Mouse (Mus musculus) A20 (cell line): ENCODE measurements around the gene Cfp.
A peak's percentile ranks its signal among the peaks of the same experiment; 100 is the strongest.

ENCODE experiments used
- DNase-seq: peaks from one replicate; pipeline ENCODE4 v3.0.0-alpha.2; 2011; ENCODE audit warnings: low read depth, low spot score

The Cfp gene

GRCm38 (mm10) chrX:20931364-20931763 is at the start of gene Cfp:
Cfp (minus strand) TSS chrX:20931555.
- DNase-seq, result peak; percentile 49

- DNase-seq, result no peak
These were observed 49.5 kb upstream of the Cfp start for GRCm38 (mm10) chrX:20980901-20981300.

GRCm38 (mm10) chrX:20961477-20962378 is 30.4 kb upstream of the Cfp start, which contains the start of gene Uxt:
Uxt (minus strand) TSS chrX:20962017.
- peak; percentile 91 for DNase-seq

GRCm38 (mm10) chrX:20950191-20950880 is 19.0 kb upstream of the Cfp start, which contains the start of gene Elk1:
Elk1 (minus strand) TSS chrX:20950608.
- DNase-seq, result peak; percentile 92

- peak; percentile 31 for DNase-seq
These were observed 14.7 kb upstream of the Cfp start for GRCm38 (mm10) chrX:20946055-20946454.

- DNase-seq, result peak; percentile 73
These were observed 608 bp upstream of the Cfp start for GRCm38 (mm10) chrX:20931963-20932362.

- no peak for DNase-seq
These were observed 1.5 kb downstream of the Cfp start for GRCm38 (mm10) chrX:20929859-20930258.

- DNase-seq, result no peak
These were observed 6.4 kb downstream of the Cfp start for GRCm38 (mm10) chrX:20924976-20925375.

- no peak for DNase-seq
These were observed 7.8 kb downstream of the Cfp start for GRCm38 (mm10) chrX:20923506-20923905.

GRCm38 (mm10) chrX:20921366-20921765 is 10.0 kb downstream of the Cfp start:
- DNase-seq, result no peak

GRCm38 (mm10) chrX:20920844-20921364 is 10.5 kb downstream of the Cfp start, which contains the start of gene Syn1:
Syn1 (minus strand) TSS chrX:20921004.
- DNase-seq, result peak; percentile 73

- DNase-seq, result no peak
These were observed 11.0 kb downstream of the Cfp start for GRCm38 (mm10) chrX:20920249-20920843.

- DNase-seq, result no peak
These were observed 16.3 kb downstream of the Cfp start for GRCm38 (mm10) chrX:20915075-20915474.

- DNase-seq, result no peak
These were observed 17.6 kb downstream of the Cfp start for GRCm38 (mm10) chrX:20913726-20914125.

- DNase-seq, result no peak
These were observed 21.3 kb downstream of the Cfp start for GRCm38 (mm10) chrX:20910074-20910473.
